In the genomic region with DNA sequence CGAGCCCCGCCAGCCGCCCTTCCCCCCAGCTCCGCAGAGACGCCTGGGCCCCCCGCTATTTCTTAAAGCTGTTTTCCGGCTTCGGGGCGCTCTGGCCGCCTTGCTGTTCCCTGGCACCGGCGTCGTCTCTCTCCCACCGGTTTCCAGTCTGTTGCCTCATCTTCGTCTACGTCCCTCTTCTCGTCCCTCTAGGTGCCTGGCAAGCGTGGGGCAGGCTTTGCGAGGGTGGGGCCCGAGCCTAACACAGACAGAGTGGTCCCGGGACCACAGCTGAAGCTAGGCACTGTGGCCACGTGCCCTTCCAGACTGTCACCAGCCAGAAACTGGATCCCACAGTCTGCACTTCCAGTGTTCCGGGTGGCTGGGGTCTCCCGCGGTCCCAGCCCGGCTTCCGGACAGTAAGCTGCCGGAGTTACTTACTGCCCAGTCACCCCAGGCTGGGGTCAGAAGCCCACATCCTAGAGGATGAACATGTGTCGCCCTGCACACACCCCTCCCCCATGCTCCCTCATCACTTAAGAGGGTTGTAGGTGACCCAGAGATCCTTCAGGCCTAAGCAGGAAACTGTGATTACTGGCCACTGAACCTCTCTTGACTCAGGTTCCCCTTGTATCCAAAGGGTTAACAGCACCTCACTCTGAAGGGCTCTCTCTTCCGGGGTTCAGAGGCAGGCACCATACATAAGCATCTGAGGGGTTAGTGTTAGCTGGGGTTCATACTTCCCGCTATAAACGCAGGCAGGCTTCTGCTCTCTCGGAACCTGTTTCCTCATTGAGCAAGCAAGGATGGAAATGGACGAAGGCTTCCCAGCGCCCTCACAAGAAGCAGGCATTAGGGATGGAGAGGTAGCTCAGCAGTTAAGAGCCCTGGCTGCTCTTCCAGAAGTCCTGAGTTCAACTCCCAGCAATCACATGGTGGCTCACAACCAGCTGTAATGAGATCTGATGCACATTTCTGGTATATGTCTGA, we compare ENCODE assay signal across 8 mouse cellular contexts. TPM values are rescaled to one million over a fixed set of nuclear protein-coding genes. Genes with fewer than 3 reads are reported as not detected.
DNase-seq lines count a peak whose midpoint lies in the region; TF ChIP-seq lines count a peak whose summit lies in the region.

No protein-coding gene starts in this region.

- no peak overlapping the region for H3K4me3 ChIP-seq in cerebellum, adult 2 months (replicated peaks; ENCODE audit: insufficient read depth, low read depth, low read length)
- peak overlapping the region; percentile 65 for H3K4me3 ChIP-seq in testis, adult 2 months (ENCODE audit: control insufficient read depth, low read depth, low read length)
- peak overlapping the region; percentile 68 for H3K4me3 ChIP-seq in midbrain, embryonic 10.5 days

- no peak overlapping the region for H3K27ac ChIP-seq in cerebellum, adult 2 months (ENCODE audit: insufficient read depth, low read length)
- H3K27ac ChIP-seq in testis, adult 2 months (ENCODE audit: control insufficient read depth, insufficient read depth, low read depth, low read length): no peak overlapping the region
- peak overlapping the region; percentile 76; the same call in 1 of the 2 replicates for H3K27ac ChIP-seq in midbrain, embryonic 10.5 days (replicated peaks)

- no peaks in the 10 kb centered on the region; the same call in 1 of the 2 replicates for H3K27me3 ChIP-seq in cerebellum, adult 2 months (ENCODE audit: control insufficient read depth, insufficient read depth, low read length)
- no peaks in the 10 kb centered on the region for H3K27me3 ChIP-seq in testis, adult 2 months (ENCODE audit: control insufficient read depth, insufficient read depth, low read length)
- H3K27me3 ChIP-seq in midbrain, embryonic 10.5 days (ENCODE audit: low read depth, poor library complexity, severe bottlenecking): peaks cover 70% of the 10 kb centered on the region

- no peak for TF ChIP-seq CTCF in cerebellum, adult 2 months (IDR thresholded peaks at IDR 0.05; ENCODE audit: borderline replicate concordance, insufficient read depth, low read depth, low read length)
- TF ChIP-seq CTCF in testis, adult 2 months (IDR thresholded peaks at IDR 0.05; ENCODE audit: control insufficient read depth, insufficient read depth, insufficient replicate concordance, low read depth, low read length): no peak

- peak; percentile 15 to 27 for DNase-seq in cerebellum, adult 2 months
- no peak for DNase-seq in cerebellum, adult 9-10 months
- no peak for DNase-seq in testis, postnatal 10 days (ENCODE audit: low spot score)
- DNase-seq in midbrain, embryonic 10.5 days (ENCODE audit: low spot score): peak; percentile 49
- DNase-seq in thymus, postnatal 4 days: peak; percentile 72
- no peak for DNase-seq in urinary bladder, adult 18-20 months (ENCODE audit: low spot score in 2 of 2)
- no peak for DNase-seq in kidney, postnatal 25 days

- no peaks in the 10 kb centered on the region; the same call in 1 of the 2 replicates for H3K4me1 ChIP-seq in cerebellum, adult 2 months (ENCODE audit: control insufficient read depth, insufficient read depth, low read length)
- peaks cover 26% of the 10 kb centered on the region for H3K4me1 ChIP-seq in testis, adult 2 months (ENCODE audit: control insufficient read depth, insufficient read depth, low read length)
- peaks cover 64% of the 10 kb centered on the region for H3K4me1 ChIP-seq in midbrain, embryonic 10.5 days

- WGBS in cerebellum, adult 2 months: 15% methylated on average over 35 of the region's 35 CpGs
- WGBS in midbrain, embryonic 10.5 days: 4% methylated on average over 35 of the region's 35 CpGs

- no peaks in the 10 kb centered on the region for H3K9me3 ChIP-seq in midbrain, embryonic 10.5 days (replicated peaks)

- no peak for TF ChIP-seq POLR2A in cerebellum, adult 2 months (IDR thresholded peaks at IDR 0.05; ENCODE audit: borderline replicate concordance, insufficient read depth, low read length)
- TF ChIP-seq POLR2A in testis, adult 2 months (IDR thresholded peaks at IDR 0.05; ENCODE audit: control insufficient read depth, low read depth, low read length): no peak

- no peaks in the 10 kb centered on the region for H3K36me3 ChIP-seq in testis, adult 2 months (ENCODE audit: control insufficient read depth, insufficient read depth, low read length)
- H3K36me3 ChIP-seq in midbrain, embryonic 10.5 days: no peaks in the 10 kb centered on the region

RNA-seq across cellular contexts. Expression of gene Fibcd1, which starts 1.2 kb away (rescaled TPM):
- polyA plus RNA-seq in cerebellum, adult 2 months (2012; rRNA removed): 1.3 and 1.5 TPM in 2 replicates
- 0.51 and 0.54 TPM in 2 replicates for polyA plus RNA-seq in testis, adult 2 months (2012; rRNA removed)
- polyA plus RNA-seq in midbrain, embryonic 10.5 days (2016; fragmentation: Nextera tagmentation; extraction: Ambion mirVana): 1.2 and 1.5 TPM in 2 replicates

RNA-seq across cellular contexts. Expression of gene Qrfp, which starts 36.6 kb away (rescaled TPM):
- not detected in 2 replicates for polyA plus RNA-seq in cerebellum, adult 2 months (2012; rRNA removed)
- 0.02 TPM in 1 of 2 replicates, not detected in the other for polyA plus RNA-seq in testis, adult 2 months (2012; rRNA removed)
- polyA plus RNA-seq in midbrain, embryonic 10.5 days (2016; fragmentation: Nextera tagmentation; extraction: Ambion mirVana): 0.05 and 0.17 TPM in 2 replicates

RNA-seq across cellular contexts. Expression of gene Lamc3, which starts 40.1 kb away (rescaled TPM):
- polyA plus RNA-seq in cerebellum, adult 2 months (2012; rRNA removed): 3.8 and 4.0 TPM in 2 replicates
- polyA plus RNA-seq in testis, adult 2 months (2012; rRNA removed): 12.3 and 17.2 TPM in 2 replicates
- polyA plus RNA-seq in midbrain, embryonic 10.5 days (2016; fragmentation: Nextera tagmentation; extraction: Ambion mirVana): 12.3 and 15.7 TPM in 2 replicates

Comparison
In these comparisons a context has a peak if more than half of its experiments do, and no peak if none do; other contexts are left out.
1. DNase-seq: peak in cerebellum, adult 2 months (2 of 2), midbrain, embryonic 10.5 days (single experiment) and thymus, postnatal 4 days (single experiment); none in cerebellum, adult 9-10 months (single experiment), testis, postnatal 10 days (single experiment), urinary bladder, adult 18-20 months (0 of 2) and kidney, postnatal 25 days (0 of 2).